Mouse (Mus musculus) MEL (cell line): ENCODE measurements around the gene Rxfp2. TPM values are rescaled to one million over a fixed set of nuclear protein-coding genes. Genes with fewer than 3 reads are reported as not detected.

ENCODE experiments used
- DNase-seq: peaks from one replicate; pipeline ENCODE4 v3.0.0; 2011; ENCODE audit warnings: low read depth, low spot score
- H3K27ac ChIP-seq: 2 replicates; pipeline ENCODE4 v1.5.1; 2012; ENCODE audit warnings: low read depth, mild to moderate bottlenecking, control low read depth, low read length, moderate library complexity; ENCODE audit not compliant: control insufficient read depth
- H3K27me3 ChIP-seq, 2 experiments: fragments of 150-350 bp in 1 of 2; sonication (generic) in 1 of 2; 2 replicates each; pipeline ENCODE4 v1.6.1; 2012; ENCODE audit warnings: low read length in 2 of 2, mild to moderate bottlenecking in 2 of 2, improper control_type of control experiment in 1 of 2, moderate library complexity in 1 of 2; ENCODE audit not compliant: insufficient read depth in 2 of 2, control insufficient read depth in 1 of 2
- H3K36me3 ChIP-seq, 2 experiments: 2 replicates each; pipeline ENCODE4 v1.6.1; 2012 to 2014; ENCODE audit warnings: low read length in 2 of 2, improper control_type of control experiment in 1 of 2, inconsistent platforms in 1 of 2, mild to moderate bottlenecking in 1 of 2; ENCODE audit not compliant: insufficient read depth in 2 of 2, control insufficient read depth in 1 of 2
- H3K4me1 ChIP-seq, 2 experiments: fragments of 150-350 bp in 1 of 2; sonication (generic) in 1 of 2; 2 replicates each; pipeline ENCODE4 v1.6.1; 2012; ENCODE audit warnings: low read length in 2 of 2, improper control_type of control experiment in 1 of 2, mild to moderate bottlenecking in 1 of 2; ENCODE audit not compliant: insufficient read depth in 2 of 2, control insufficient read depth in 1 of 2
- H3K4me3 ChIP-seq, 2 experiments: fragments of 150-350 bp in 1 of 2; sonication (generic) in 1 of 2; 2 replicates each; pipeline ENCODE4 v1.5.1; 2012; ENCODE audit warnings: low read depth in 2 of 2, low read length in 2 of 2, mild to moderate bottlenecking in 2 of 2, moderate library complexity in 2 of 2, control low read depth in 1 of 2, improper control_type of control experiment in 1 of 2; ENCODE audit not compliant: control insufficient read depth in 1 of 2, insufficient read depth in 1 of 2
- H3K79me2 ChIP-seq: 2 replicates; pipeline ENCODE4 v1.6.1; 2012; ENCODE audit warnings: mild to moderate bottlenecking, low read length, moderate library complexity; ENCODE audit not compliant: control insufficient read depth, poor library complexity, insufficient read depth
- H3K9ac ChIP-seq: 2 replicates; pipeline ENCODE4 v1.6.1; 2012; ENCODE audit warnings: low read depth, mild to moderate bottlenecking, control low read depth, low read length, moderate library complexity; ENCODE audit not compliant: control insufficient read depth, poor library complexity, severe bottlenecking
- H3K9me3 ChIP-seq: fragments of 150-350 bp; sonication (generic); replicated peaks from 2 replicates; pipeline ENCODE4 v1.6.1; 2012; ENCODE audit warnings: mild to moderate bottlenecking, low read length, improper control_type of control experiment, moderate library complexity; ENCODE audit not compliant: insufficient read depth
- BHLHE40 ChIP-seq: IDR thresholded peaks from 2 replicates; pipeline ENCODE4 v1.6.1; 2012; ENCODE audit warnings: low read depth, mild to moderate bottlenecking, inconsistent platforms, low read length, improper control_type of control experiment, borderline replicate concordance
- CHD1 ChIP-seq: IDR thresholded peaks from 2 replicates; pipeline ENCODE4 v1.6.1; 2012; ENCODE audit warnings: low read depth, mild to moderate bottlenecking, inconsistent platforms, low read length, improper control_type of control experiment
- CHD2 ChIP-seq: IDR thresholded peaks from 2 replicates; pipeline ENCODE4 v1.6.1; 2011; ENCODE audit warnings: low read length, improper control_type of control experiment
- E2F4 ChIP-seq: IDR thresholded peaks from 2 replicates; pipeline ENCODE4 v1.6.1; 2011; ENCODE audit warnings: low read depth, low read length, improper control_type of control experiment, borderline replicate concordance
- ELF1 ChIP-seq: IDR thresholded peaks from 2 replicates; pipeline ENCODE4 v1.6.1; 2014; ENCODE audit warnings: low read depth, mild to moderate bottlenecking, inconsistent platforms, low read length, improper control_type of control experiment, moderate library complexity
- EP300 ChIP-seq, 2 experiments: IDR thresholded peaks; 2 replicates each; pipeline ENCODE4 v1.6.1; 2011; ENCODE audit warnings: improper control_type of control experiment in 2 of 2, low read length in 2 of 2, low read depth in 1 of 2, mild to moderate bottlenecking in 1 of 2
- ETS1 ChIP-seq: IDR thresholded peaks from 2 replicates; pipeline ENCODE4 v1.6.1; 2012; ENCODE audit warnings: low read depth, mild to moderate bottlenecking, inconsistent platforms, low read length, improper control_type of control experiment, moderate library complexity
- GATA1 ChIP-seq: IDR thresholded peaks from 2 replicates; pipeline ENCODE4 v1.6.1; 2011; ENCODE audit warnings: low read depth, low read length, improper control_type of control experiment
- HCFC1 ChIP-seq: IDR thresholded peaks from 2 replicates; pipeline ENCODE4 v1.6.1; 2012; ENCODE audit warnings: low read depth, mild to moderate bottlenecking, inconsistent platforms, low read length, improper control_type of control experiment, moderate library complexity
- JUND ChIP-seq: IDR thresholded peaks from 2 replicates; pipeline ENCODE4 v1.6.1; 2011; ENCODE audit warnings: low read depth, mild to moderate bottlenecking, improper control_type of control experiment, low read length
- MAFK ChIP-seq: IDR thresholded peaks from 2 replicates; pipeline ENCODE4 v1.6.1; 2011; ENCODE audit warnings: low read depth, mild to moderate bottlenecking, low read length, improper control_type of control experiment, borderline replicate concordance
- MAX ChIP-seq: IDR thresholded peaks from 2 replicates; pipeline ENCODE4 v1.6.1; 2011; ENCODE audit warnings: low read length, improper control_type of control experiment
- MAZ ChIP-seq: IDR thresholded peaks from 2 replicates; pipeline ENCODE4 v1.6.1; 2012; ENCODE audit warnings: low read depth, mild to moderate bottlenecking, inconsistent platforms, low read length, improper control_type of control experiment
- MEF2A ChIP-seq: IDR thresholded peaks from 2 replicates; pipeline ENCODE4 v1.6.1; 2014; ENCODE audit warnings: low read depth, mild to moderate bottlenecking, inconsistent platforms, low read length, improper control_type of control experiment; ENCODE audit not compliant: poor library complexity, insufficient replicate concordance, severe bottlenecking; ENCODE audit errors: extremely low read depth
- MXI1 ChIP-seq: IDR thresholded peaks from 2 replicates; pipeline ENCODE4 v1.6.1; 2011; ENCODE audit warnings: mild to moderate bottlenecking, low read depth, low read length, improper control_type of control experiment
- NELFE ChIP-seq: IDR thresholded peaks from 2 replicates; pipeline ENCODE4 v1.6.1; 2011; ENCODE audit warnings: low read depth, low read length, improper control_type of control experiment
- NRF1 ChIP-seq: IDR thresholded peaks from 2 replicates; pipeline ENCODE4 v1.6.1; 2014; ENCODE audit warnings: low read depth, mild to moderate bottlenecking, inconsistent platforms, low read length, improper control_type of control experiment, moderate library complexity; ENCODE audit not compliant: poor library complexity, insufficient read depth, severe bottlenecking
- POLR2A ChIP-seq, 2 experiments: IDR thresholded peaks; 2 replicates each; pipeline ENCODE4 v1.6.1; 2011 to 2012; ENCODE audit warnings: low read length in 2 of 2, mild to moderate bottlenecking in 2 of 2, control low read depth in 1 of 2, improper control_type of control experiment in 1 of 2, low read depth in 1 of 2, moderate library complexity in 1 of 2; ENCODE audit not compliant: control insufficient read depth in 1 of 2, insufficient read depth in 1 of 2, poor library complexity in 1 of 2
- POLR2AphosphoS2 ChIP-seq: IDR thresholded peaks from 2 replicates; pipeline ENCODE4 v1.6.1; 2011; ENCODE audit warnings: low read length, improper control_type of control experiment
- POLR2AphosphoS5 ChIP-seq: IDR thresholded peaks from 2 replicates; pipeline ENCODE4 v1.6.1; 2012; ENCODE audit warnings: low read depth, borderline replicate concordance, mild to moderate bottlenecking, inconsistent platforms, low read length, moderate library complexity, mixed read lengths
- RAD21 ChIP-seq: IDR thresholded peaks from 2 replicates; pipeline ENCODE4 v1.6.1; 2011; ENCODE audit warnings: mild to moderate bottlenecking, low read depth, low read length, improper control_type of control experiment
- RCOR1 ChIP-seq: IDR thresholded peaks from 2 replicates; pipeline ENCODE4 v1.6.1; 2012; ENCODE audit warnings: low read depth, mild to moderate bottlenecking, inconsistent platforms, low read length, improper control_type of control experiment
- SIN3A ChIP-seq: IDR thresholded peaks from 2 replicates; pipeline ENCODE4 v1.6.1; 2012; ENCODE audit warnings: low read length, improper control_type of control experiment, inconsistent platforms
- SMC3 ChIP-seq: IDR thresholded peaks from 2 replicates; pipeline ENCODE4 v1.6.1; 2011; ENCODE audit warnings: low read depth, low read length, improper control_type of control experiment
- TAL1 ChIP-seq: IDR thresholded peaks from 2 replicates; pipeline ENCODE4 v1.6.1; 2012; ENCODE audit warnings: mild to moderate bottlenecking, inconsistent platforms, low read length, moderate library complexity, mixed read lengths
- TBP ChIP-seq: IDR thresholded peaks from 2 replicates; pipeline ENCODE4 v1.8.0; 2011; ENCODE audit warnings: low read depth, low read length, improper control_type of control experiment
- TCF12 ChIP-seq: IDR thresholded peaks from 2 replicates; pipeline ENCODE4 v1.6.1; 2014; ENCODE audit warnings: low read depth, mild to moderate bottlenecking, inconsistent platforms, low read length, improper control_type of control experiment, moderate library complexity
- UBTF ChIP-seq: IDR thresholded peaks from 2 replicates; pipeline ENCODE4 v1.6.1; 2012; ENCODE audit warnings: low read depth, mild to moderate bottlenecking, inconsistent platforms, low read length, improper control_type of control experiment, moderate library complexity, borderline replicate concordance; ENCODE audit not compliant: insufficient read depth
- USF1 ChIP-seq: IDR thresholded peaks from 2 replicates; pipeline ENCODE4 v1.6.1; 2014; ENCODE audit warnings: low read depth, mild to moderate bottlenecking, inconsistent platforms, low read length, improper control_type of control experiment, moderate library complexity
- USF2 ChIP-seq, 2 experiments: IDR thresholded peaks; 2 replicates each; pipeline ENCODE4 v1.6.1; 2011 to 2012; ENCODE audit warnings: improper control_type of control experiment in 2 of 2, low read length in 2 of 2, borderline replicate concordance in 1 of 2, inconsistent platforms in 1 of 2, low read depth in 1 of 2, mild to moderate bottlenecking in 1 of 2; ENCODE audit not compliant: insufficient read depth in 1 of 2
- ZMIZ1 ChIP-seq: IDR thresholded peaks from 2 replicates; pipeline ENCODE4 v1.6.1; 2012; ENCODE audit warnings: low read depth, mild to moderate bottlenecking, inconsistent platforms, low read length, improper control_type of control experiment, moderate library complexity
- ZNF384 ChIP-seq: IDR thresholded peaks from 2 replicates; pipeline ENCODE4 v1.6.1; 2012; ENCODE audit warnings: low read depth, mild to moderate bottlenecking, inconsistent platforms, low read length, improper control_type of control experiment
- polyA plus RNA-seq, 2 experiments: library from polyadenylated mRNA; stranded (reverse) in 1 of 2; unstranded in 1 of 2; fragments of >175 nt in 1 of 2; fragments of >200 nt in 1 of 2; gene quantifications; 2 replicates each; pipeline versions ENCODE4 v1.2.1 to v1.2.4; 2012; ENCODE audit warnings: low replicate concordance in 2 of 2, low read depth in 1 of 2; ENCODE audit not compliant: insufficient read length in 2 of 2, insufficient read depth in 1 of 2, missing spikeins in 1 of 2
- total RNA-seq: library from RNA; depleted of rRNA; stranded (reverse); fragments of 300-350 nt; gene quantifications from 2 replicates; pipeline ENCODE4 v1.2.3, GENCODE M21; 2012

The Rxfp2 gene
- total and polyA plus RNA-seq, 3 experiments = not detected

DNA sequence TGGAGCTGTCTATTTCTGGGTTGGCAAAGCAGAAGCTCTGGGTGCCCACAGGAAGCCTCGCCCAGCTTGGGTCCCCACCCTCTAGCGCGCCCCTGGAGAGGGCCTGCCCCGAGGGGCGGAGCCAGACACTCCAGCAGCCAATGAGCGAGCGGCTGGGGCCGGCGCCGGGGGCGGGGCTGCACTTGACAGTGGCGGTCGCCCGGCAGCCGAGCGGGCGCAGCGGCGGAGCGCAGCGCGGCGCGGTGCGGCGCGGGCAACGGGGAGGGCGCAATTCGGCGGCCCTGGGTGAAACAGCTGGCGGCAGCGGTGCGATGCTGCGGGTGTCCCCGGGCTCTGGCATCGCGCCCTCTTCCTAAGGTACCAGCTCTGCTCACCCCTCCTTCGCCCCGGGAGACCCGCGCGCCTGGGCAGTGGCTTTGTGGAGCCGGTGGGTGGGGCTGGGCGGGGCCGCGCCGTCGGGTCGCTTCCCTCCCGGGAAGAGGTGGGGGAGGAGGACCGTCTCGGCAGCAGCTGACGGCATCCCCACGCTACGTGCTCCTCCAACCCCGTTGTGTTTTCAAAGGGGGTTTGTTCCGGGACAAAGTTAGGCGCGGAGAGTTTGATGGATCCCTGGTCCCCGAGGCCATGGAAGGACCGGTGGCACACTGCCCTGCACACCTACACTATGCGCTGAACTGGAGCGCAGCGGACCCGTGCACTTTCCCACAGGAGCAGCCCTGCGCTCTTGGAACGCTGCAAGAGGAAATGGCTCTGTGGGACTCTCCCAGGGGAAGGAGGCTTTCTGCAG lies 100.2 kb downstream of the Rxfp2 start, which contains the start of gene Fry:
TSS of gene Fry (plus strand) at position 191 of the 787 bp plus-strand sequence.
- TF ChIP-seq MAX (peak; percentile 33; the same call in 1 of the 2 replicates), RAD21 (no peak), POLR2AphosphoS2 (peak; percentile 28; the same call in 1 of the 2 replicates), NELFE (peak; percentile 53), ELF1 (0 out of 2 replicates have a peak, but pooled peaks have one; percentile 8), EP300 (IDR thresholded peaks at IDR 0.05; ENCODE audit: low read depth in 1 of 2, low read length in 2 of 2) (no peak), MEF2A (0 out of 2 replicates have a peak, but pooled peaks have one; percentile 64), USF2 (IDR thresholded peaks at IDR 0.05; ENCODE audit: borderline replicate concordance in 1 of 2, insufficient read depth in 1 of 2, low read depth in 1 of 2, low read length in 2 of 2) (no peak), HCFC1 (no peak), TBP (peak; percentile 54; the same call in 1 of the 2 replicates), GATA1 (no peak), USF1 (no peak), UBTF (no peak), RCOR1 (0 out of 2 replicates have a peak, but pooled peaks have one; percentile 6), ZNF384 (no peak; the same call in 1 of the 2 replicates), MAFK (no peak), ETS1 (peak; percentile 57; the same call in 1 of the 2 replicates), CHD1 (0 out of 2 replicates have a peak, but pooled peaks have one; percentile 53), POLR2A (IDR thresholded peaks at IDR 0.05; ENCODE audit: control insufficient read depth in 1 of 2, insufficient read depth in 1 of 2, low read depth in 1 of 2, low read length in 2 of 2, poor library complexity in 1 of 2) (peak; percentile 62 to 95; a peak in 3 of 4 replicates), ZMIZ1 (peak; percentile 59), TAL1 (no peak), MXI1 (peak; percentile 74), SMC3 (no peak), E2F4 (no peak; the same call in 1 of the 2 replicates), NRF1 (peak; percentile 52; the same call in 1 of the 2 replicates), POLR2AphosphoS5 (no peak), BHLHE40 (no peak; the same call in 1 of the 2 replicates), MAZ (peak; percentile 17; the same call in 1 of the 2 replicates), TCF12 (peak; percentile 56; the same call in 1 of the 2 replicates), CHD2 (no peak), JUND (no peak), SIN3A (peak; percentile 60; the same call in 1 of the 2 replicates)
- Histone ChIP-seq H3K9me3 (no peaks in the 10 kb centered on the region), H3K27ac (peak within 1 kb of the TSS; percentile 35), H3K9ac (peak within 1 kb of the TSS; percentile 79), H3K27me3 (no peaks in the 10 kb centered on the region), H3K4me3 (peak within 1 kb of the TSS; percentile 80 to 83), H3K79me2 (no peaks in the 10 kb centered on the region), H3K4me1 (peaks cover 2 to 13% of the 10 kb centered on the region in 2 experiments; a peak in 3 of 4 replicates), H3K36me3 (peaks cover 0 to 10% of the 10 kb centered on the region in 2 experiments; a peak in 2 of 4 replicates)
- DNase-seq = peak; percentile 98
